Mouse (Mus musculus): ENCODE results near the gene Calm2. TPM values are rescaled to one million over a fixed set of nuclear protein-coding genes. Genes with fewer than 3 reads are reported as not detected.
A peak's percentile ranks its signal among the peaks of the same experiment; 100 is the strongest.

Calm2 gene
- polyA plus RNA-seq, 1 experiment: 1,119 TPM

DNA sequence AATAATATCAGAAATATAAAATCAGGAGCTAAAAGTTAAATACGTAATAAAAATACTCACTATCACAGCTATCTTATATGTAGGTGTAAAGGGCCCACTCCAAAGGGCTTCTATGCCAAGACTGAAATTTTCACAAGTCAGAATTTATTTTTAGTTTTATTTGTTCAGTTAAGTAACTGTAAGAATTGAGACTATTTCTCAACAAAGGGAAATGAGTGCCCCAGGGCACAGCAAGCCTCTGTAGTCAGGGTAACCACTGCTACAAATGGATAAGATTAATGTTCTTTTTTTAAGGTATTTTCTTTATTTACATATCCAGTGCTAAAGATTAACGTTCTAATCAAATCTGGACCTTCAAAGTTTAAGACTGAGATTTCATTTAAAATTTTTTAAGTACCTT is 7.3 kb downstream of the Calm2 start:
- TF ChIP-seq POLR2A (IDR thresholded peaks at IDR 0.05; ENCODE audit: borderline replicate concordance, extremely low read depth, insufficient read depth, insufficient read length, poor library complexity, severe bottlenecking): no peak
- TF ChIP-seq CTCF (IDR thresholded peaks at IDR 0.05; ENCODE audit: borderline replicate concordance, extremely low read depth, insufficient read depth, insufficient read length): no peak
- no peak for DNase-seq (ENCODE audit: low read depth)

DNA sequence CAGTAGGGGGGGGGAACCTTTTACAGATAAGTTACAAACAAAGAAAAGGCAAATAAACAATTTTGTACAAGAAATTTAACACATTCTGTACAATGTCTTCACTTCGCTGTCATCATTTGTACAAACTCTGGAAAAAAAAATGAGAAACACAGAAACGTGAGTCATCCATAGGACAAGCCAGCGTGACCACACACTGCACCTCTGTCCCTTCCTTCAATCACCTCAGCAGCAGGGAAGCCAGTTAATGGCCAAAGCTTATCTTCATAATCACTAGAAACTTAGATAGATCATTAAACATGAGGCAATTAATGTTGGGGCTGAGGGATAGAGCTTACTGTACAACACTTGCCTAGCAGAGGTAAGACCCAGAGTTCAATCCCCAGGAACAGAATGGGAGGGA is 12.8 kb downstream of the Calm2 start:
- TF ChIP-seq CTCF (IDR thresholded peaks at IDR 0.05; ENCODE audit: borderline replicate concordance, extremely low read depth, insufficient read depth, insufficient read length) (no peak), POLR2A (IDR thresholded peaks at IDR 0.05; ENCODE audit: borderline replicate concordance, extremely low read depth, insufficient read depth, insufficient read length, poor library complexity, severe bottlenecking) (no peak)

DNA sequence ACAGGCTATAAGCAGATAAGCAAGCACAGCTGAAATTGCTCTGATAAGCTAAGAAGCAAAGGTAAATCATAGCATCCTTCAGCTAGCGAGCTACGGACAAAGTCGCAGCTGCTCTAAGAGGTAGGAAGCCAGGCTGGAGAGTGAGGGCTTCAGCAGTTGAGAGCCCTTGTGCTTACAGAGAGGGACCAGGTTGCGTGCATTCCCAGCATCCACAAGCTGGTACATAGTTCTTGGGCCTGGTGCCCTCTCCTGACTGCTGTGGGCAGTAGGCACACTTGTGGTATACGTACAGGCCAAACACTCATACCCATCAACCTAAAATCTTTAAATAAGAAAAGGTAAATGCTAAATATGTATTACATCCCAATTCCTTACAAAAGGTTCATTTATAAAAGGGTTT is 14.0 kb downstream of the Calm2 start:
- TF ChIP-seq POLR2A (IDR thresholded peaks at IDR 0.05; ENCODE audit: borderline replicate concordance, extremely low read depth, insufficient read depth, insufficient read length, poor library complexity, severe bottlenecking) (no peak), CTCF (IDR thresholded peaks at IDR 0.05; ENCODE audit: borderline replicate concordance, extremely low read depth, insufficient read depth, insufficient read length) (no peak)

More for the DNA sequence above, 12.8 kb downstream of the Calm2 start:
- DNase-seq (ENCODE audit: low read depth): no peak

DNA sequence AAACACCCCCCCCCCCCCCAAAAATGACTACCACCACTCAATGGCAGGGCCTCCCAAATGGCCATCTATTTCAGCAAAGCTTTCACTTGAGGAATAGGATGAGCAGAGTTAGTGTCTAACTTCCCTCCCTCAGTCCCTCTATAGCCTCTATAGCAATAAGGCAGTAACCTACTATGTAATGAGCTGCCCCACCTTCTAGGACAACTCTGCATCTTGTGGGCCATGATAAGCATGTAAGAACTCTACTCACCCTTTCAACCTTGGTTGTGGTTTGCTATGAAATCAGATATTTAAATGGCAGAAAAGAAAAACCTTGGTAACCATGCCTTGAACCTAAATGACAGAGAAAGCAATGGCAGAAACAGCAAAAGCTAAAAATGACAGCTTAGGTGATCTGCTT is 14.4 kb downstream of the Calm2 start:
- TF ChIP-seq POLR2A (IDR thresholded peaks at IDR 0.05; ENCODE audit: borderline replicate concordance, extremely low read depth, insufficient read depth, insufficient read length, poor library complexity, severe bottlenecking): no peak
- no peak for TF ChIP-seq CTCF (IDR thresholded peaks at IDR 0.05; ENCODE audit: borderline replicate concordance, extremely low read depth, insufficient read depth, insufficient read length)
- no peak for DNase-seq (ENCODE audit: low read depth)

More for the DNA sequence above, 14.0 kb downstream of the Calm2 start:
- DNase-seq (ENCODE audit: low read depth): no peak

DNA sequence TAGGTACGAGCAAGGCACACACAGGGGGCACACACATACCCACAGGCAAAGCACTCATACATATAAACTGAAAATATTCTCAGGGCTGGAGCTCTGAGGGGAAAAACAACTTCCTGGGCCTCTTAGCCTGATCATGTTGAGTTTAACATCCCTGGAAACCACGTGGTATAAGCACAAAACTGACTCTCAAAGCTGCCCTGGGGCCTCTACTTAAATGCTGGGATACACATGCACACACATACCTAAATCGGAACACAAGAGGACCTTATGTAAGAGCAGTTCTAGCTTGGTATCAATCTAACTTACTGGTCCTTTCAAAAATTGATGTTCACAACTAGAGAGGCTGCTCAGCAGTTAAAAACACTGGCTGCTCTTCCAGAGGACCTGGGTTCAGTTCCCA is 17.3 kb downstream of the Calm2 start:
- DNase-seq (ENCODE audit: low read depth): no peak
- TF ChIP-seq CTCF (IDR thresholded peaks at IDR 0.05; ENCODE audit: borderline replicate concordance, extremely low read depth, insufficient read depth, insufficient read length) (no peak), POLR2A (IDR thresholded peaks at IDR 0.05; ENCODE audit: borderline replicate concordance, extremely low read depth, insufficient read depth, insufficient read length, poor library complexity, severe bottlenecking) (no peak)

DNA sequence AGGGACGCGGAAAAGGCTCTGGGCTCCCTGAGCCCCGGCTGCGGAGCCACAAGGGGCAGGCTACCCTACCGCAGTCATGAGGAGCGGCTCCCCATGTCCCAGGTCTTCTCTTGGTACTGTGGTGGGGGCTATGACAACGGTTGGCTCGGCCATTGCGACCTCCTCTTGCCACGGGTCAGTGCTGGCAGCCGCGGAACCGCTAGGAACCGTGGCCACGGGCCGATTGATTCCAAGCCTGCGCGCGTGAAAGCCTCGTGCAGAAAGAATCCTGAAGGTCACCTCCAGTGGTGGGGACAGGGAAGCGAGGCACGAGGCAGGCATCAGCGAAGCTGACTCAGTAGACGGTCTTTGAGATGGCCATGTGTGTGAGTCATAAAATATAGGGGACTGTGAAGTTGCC is 19.2 kb downstream of the Calm2 start, which contains the start of gene Stpg4:
Gene Stpg4 (minus strand): TSS at position 231 of the 400 bp plus-strand sequence.
- TF ChIP-seq POLR2A (IDR thresholded peaks at IDR 0.05; ENCODE audit: borderline replicate concordance, extremely low read depth, insufficient read depth, insufficient read length, poor library complexity, severe bottlenecking) (no peak), CTCF (IDR thresholded peaks at IDR 0.05; ENCODE audit: borderline replicate concordance, extremely low read depth, insufficient read depth, insufficient read length) (no peak; the same call in 1 of the 2 replicates)
- DNase-seq (ENCODE audit: low read depth): no peak

DNA sequence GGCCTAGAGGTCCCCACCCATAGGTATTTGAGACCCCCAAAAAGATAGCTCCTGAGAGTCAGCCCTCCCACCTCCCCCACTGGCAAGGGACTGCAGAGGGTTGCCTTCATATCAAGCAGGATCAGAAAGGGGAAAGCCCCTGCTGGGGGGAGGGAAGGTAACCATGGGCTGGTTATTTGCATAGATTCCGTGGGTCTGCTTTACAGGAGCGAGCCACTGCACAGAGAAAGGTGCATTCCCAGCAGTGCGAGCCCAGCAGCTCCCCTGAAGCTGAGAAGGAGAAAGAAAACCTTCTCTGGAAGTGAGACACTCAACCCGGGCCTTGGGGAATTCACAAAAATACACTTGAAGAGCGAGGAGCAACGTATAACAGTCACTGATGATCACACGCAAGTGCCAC is 28.7 kb downstream of the Calm2 start:
- DNase-seq (ENCODE audit: low read depth): no peak
- TF ChIP-seq POLR2A (IDR thresholded peaks at IDR 0.05; ENCODE audit: borderline replicate concordance, extremely low read depth, insufficient read depth, insufficient read length, poor library complexity, severe bottlenecking) (no peak), CTCF (IDR thresholded peaks at IDR 0.05; ENCODE audit: borderline replicate concordance, extremely low read depth, insufficient read depth, insufficient read length) (no peak)

DNA sequence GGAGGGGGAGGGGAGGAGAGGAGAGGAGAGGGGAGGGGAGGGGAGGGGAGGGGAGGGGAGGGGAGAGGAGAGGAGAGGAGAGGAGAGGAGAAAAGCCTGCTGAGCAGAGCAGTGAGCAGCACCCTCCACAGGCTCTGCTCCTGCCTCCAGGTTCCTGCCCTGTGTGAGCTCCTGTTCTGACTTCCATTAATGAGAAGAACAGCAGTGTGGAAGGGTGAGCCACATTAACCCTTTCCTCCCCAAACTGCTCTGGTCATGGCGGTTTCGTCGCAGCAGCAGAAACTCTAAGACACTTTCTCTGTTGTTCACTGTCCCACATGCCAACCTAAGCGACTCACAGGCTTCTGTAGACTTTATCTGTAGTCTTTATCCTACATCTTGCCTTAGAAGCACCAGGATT is 40.1 kb downstream of the Calm2 start:
- DNase-seq (ENCODE audit: low read depth): no peak
- TF ChIP-seq CTCF (IDR thresholded peaks at IDR 0.05; ENCODE audit: borderline replicate concordance, extremely low read depth, insufficient read depth, insufficient read length) (no peak), POLR2A (IDR thresholded peaks at IDR 0.05; ENCODE audit: borderline replicate concordance, extremely low read depth, insufficient read depth, insufficient read length, poor library complexity, severe bottlenecking) (no peak)

DNA sequence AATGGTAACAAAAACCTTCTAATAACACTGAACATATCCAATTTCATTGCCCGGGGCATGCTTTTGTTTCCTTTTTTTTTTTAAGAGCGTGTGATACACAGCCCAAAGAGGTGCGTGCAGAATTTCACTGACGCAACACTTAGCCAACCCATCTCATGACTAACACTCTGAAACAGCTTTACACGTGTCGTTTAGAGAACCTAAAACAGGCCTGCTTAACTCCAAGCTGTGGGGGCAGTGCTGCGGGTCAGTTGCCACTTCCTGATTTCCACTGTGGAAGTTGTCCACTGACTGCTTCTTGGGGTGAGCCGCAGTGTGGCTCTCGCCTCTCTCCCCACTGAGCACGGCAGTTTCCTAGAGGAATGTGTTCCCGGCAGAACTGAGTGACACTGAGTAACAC is 41.2 kb downstream of the Calm2 start:
- DNase-seq (ENCODE audit: low read depth): no peak
- TF ChIP-seq CTCF (IDR thresholded peaks at IDR 0.05; ENCODE audit: borderline replicate concordance, extremely low read depth, insufficient read depth, insufficient read length) (no peak), POLR2A (IDR thresholded peaks at IDR 0.05; ENCODE audit: borderline replicate concordance, extremely low read depth, insufficient read depth, insufficient read length, poor library complexity, severe bottlenecking) (no peak)

DNA sequence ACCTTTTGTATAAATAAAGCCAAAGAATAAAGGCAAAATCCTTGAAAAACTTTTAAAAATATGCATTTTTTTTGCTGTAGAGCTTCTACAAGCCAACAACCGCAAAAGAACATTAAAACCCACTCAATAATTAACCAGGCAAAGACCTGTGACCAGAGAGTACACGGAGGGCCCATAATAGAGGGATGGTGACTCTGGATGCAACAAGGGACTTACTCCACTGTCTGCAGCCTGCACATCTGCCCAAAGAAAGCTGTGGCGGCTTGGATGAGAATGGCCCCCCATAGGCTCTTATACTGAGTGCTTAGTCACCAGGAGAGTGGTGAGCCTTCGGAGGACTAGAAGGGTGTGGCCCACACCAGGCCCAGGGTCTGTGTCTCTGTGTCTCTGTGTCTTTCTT is 43.3 kb downstream of the Calm2 start:
- no peak for TF ChIP-seq CTCF (IDR thresholded peaks at IDR 0.05; ENCODE audit: borderline replicate concordance, extremely low read depth, insufficient read depth, insufficient read length)
- no peak for TF ChIP-seq POLR2A (IDR thresholded peaks at IDR 0.05; ENCODE audit: borderline replicate concordance, extremely low read depth, insufficient read depth, insufficient read length, poor library complexity, severe bottlenecking)
- no peak for DNase-seq (ENCODE audit: low read depth)

DNA sequence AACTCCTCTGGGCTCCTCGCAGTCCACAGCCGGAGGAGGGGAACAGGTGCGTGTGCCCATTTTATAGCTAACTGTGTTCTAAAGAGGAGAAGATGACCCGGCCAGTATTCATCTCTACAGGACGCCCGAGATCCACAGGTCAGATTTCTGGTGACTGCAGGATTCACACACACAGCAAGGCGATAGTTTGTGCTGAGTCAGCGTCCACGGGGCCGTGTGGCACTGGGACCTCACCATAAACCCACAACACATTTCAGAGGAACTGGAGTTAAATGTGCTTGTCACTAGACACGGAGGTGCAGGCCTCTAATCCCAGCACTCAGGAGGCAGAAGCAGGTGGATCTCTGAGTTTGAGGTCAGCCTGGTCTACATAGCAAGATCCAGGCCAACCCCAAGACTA is 44.3 kb downstream of the Calm2 start:
- TF ChIP-seq POLR2A (IDR thresholded peaks at IDR 0.05; ENCODE audit: borderline replicate concordance, extremely low read depth, insufficient read depth, insufficient read length, poor library complexity, severe bottlenecking) (no peak), CTCF (IDR thresholded peaks at IDR 0.05; ENCODE audit: borderline replicate concordance, extremely low read depth, insufficient read depth, insufficient read length) (no peak)
- no peak for DNase-seq (ENCODE audit: low read depth)

DNA sequence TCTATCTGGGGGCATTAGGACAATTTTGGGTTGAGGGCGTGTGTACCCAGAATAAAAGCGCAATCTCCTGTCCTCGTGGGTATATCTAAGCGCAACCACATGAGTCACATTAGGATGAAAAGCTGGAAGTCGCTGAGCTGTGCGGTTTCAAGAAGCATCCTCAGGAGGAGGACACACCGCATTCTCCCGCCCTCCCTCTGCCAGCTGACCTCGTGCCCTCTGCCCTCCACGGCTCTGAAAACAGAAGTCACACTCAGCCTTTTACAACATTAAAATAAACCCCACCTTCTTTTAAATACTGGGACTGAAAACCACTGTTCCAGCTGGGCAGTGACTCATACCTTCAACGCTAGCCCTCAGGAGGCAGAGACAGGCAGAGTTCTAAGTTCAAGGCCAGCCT is 49.6 kb downstream of the Calm2 start:
- no peak for TF ChIP-seq POLR2A (IDR thresholded peaks at IDR 0.05; ENCODE audit: borderline replicate concordance, extremely low read depth, insufficient read depth, insufficient read length, poor library complexity, severe bottlenecking)
- no peak for DNase-seq (ENCODE audit: low read depth)

DNA sequence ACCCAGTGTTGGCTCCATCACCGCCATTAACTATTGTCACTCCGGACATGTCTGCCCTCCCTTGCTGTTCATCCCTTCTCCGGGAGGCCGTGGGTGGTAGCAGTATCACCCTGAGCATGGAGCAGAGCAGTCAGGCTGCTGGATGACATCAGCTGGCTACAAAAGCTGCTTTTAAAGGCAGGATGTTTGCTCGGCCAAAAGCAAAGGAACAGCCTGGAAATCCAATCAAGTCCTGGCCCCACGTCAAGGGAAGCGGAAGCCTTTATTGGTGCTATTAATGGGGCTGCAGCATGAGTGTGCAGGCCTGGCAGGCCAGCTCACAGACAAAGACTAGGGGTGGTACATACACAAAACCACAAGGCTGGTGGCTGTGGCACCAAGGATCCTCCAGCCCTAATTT is 55.5 kb downstream of the Calm2 start:
- peak; percentile 70 for DNase-seq (ENCODE audit: low read depth)
- TF ChIP-seq POLR2A (IDR thresholded peaks at IDR 0.05; ENCODE audit: borderline replicate concordance, extremely low read depth, insufficient read depth, insufficient read length, poor library complexity, severe bottlenecking) (no peak), CTCF (IDR thresholded peaks at IDR 0.05; ENCODE audit: borderline replicate concordance, extremely low read depth, insufficient read depth, insufficient read length) (no peak)

Measured in brain, embryonic 14.5 days (tissue).